10 mouse cellular contexts compared by ENCODE assay signal in genomic region chr11:88400235-88400634, GRCm38 (mm10).
DNase-seq lines count a peak whose midpoint lies in the region; ATAC-seq and TF ChIP-seq lines count a peak whose summit lies in the region.
"Had no signal": no experiment of that assay in that cellular context is flagged by ENCODE, and none has a peak within 500 bp of the region (broad histone marks: within the 10 kb centered on the region; RNA-seq: fewer than 3 reads in every experiment).

No protein-coding gene starts in this region.

- H3K27me3 ChIP-seq in kidney, embryonic 14.5 days (ENCODE audit: control insufficient read depth, insufficient read depth, low read length), result no peaks in the 10 kb centered on the region
- no peaks in the 10 kb centered on the region for H3K27me3 ChIP-seq in lung, postnatal 0 days (replicated peaks; ENCODE audit: insufficient read depth, low read length)
- H3K27me3 ChIP-seq: embryonic facial prominence, embryonic 12.5 days; limb, embryonic 13.5 days had no signal

- no peak overlapping the region for H3K4me3 ChIP-seq in kidney, embryonic 14.5 days (ENCODE audit: low read length)
- H3K4me3 ChIP-seq in lung, postnatal 0 days (ENCODE audit: low read depth, low read length), result no peak overlapping the region
- H3K4me3 ChIP-seq: embryonic facial prominence, embryonic 12.5 days; limb, embryonic 13.5 days had no signal

- peaks cover 27% of the 10 kb centered on the region for H3K4me1 ChIP-seq in kidney, embryonic 14.5 days (ENCODE audit: control insufficient read depth, insufficient read depth, low read length)
- H3K4me1 ChIP-seq in lung, postnatal 0 days (ENCODE audit: insufficient read depth, low read depth, low read length), result peaks cover 5% of the 10 kb centered on the region; the same call in 1 of the 2 replicates

- H3K9me3 ChIP-seq in kidney, embryonic 14.5 days (ENCODE audit: control insufficient read depth, low read length), result no peaks in the 10 kb centered on the region
- no peaks in the 10 kb centered on the region for H3K9me3 ChIP-seq in lung, postnatal 0 days (ENCODE audit: low read length)
- H3K9me3 ChIP-seq: embryonic facial prominence, embryonic 12.5 days; limb, embryonic 13.5 days had no signal

- no peak overlapping the region for H3K4me2 ChIP-seq in kidney, embryonic 14.5 days (replicated peaks; ENCODE audit: low read depth, low read length)
- no peak overlapping the region for H3K4me2 ChIP-seq in lung, postnatal 0 days (replicated peaks; ENCODE audit: low read depth, low read length)
- H3K4me2 ChIP-seq: embryonic facial prominence, embryonic 12.5 days; limb, embryonic 13.5 days had no signal

- 91% methylated on average over 6 of the region's 6 CpGs for WGBS in kidney, embryonic 14.5 days
- WGBS in lung, postnatal 0 days, result 62% methylated on average over 6 of the region's 6 CpGs

- no peak overlapping the region for H3K9ac ChIP-seq in kidney, embryonic 14.5 days (ENCODE audit: low read depth, low read length)
- H3K9ac ChIP-seq in lung, postnatal 0 days (replicated peaks; ENCODE audit: low read depth), result no peak overlapping the region
- H3K9ac ChIP-seq: embryonic facial prominence, embryonic 12.5 days; limb, embryonic 13.5 days had no signal

- TF ChIP-seq CTCF in lung, postnatal 0 days (IDR thresholded peaks at IDR 0.05), result no peak

- intact Hi-C loops in left cerebral cortex, postnatal 10 days (cut with DNase I), result no loop called here

- DNase-seq in kidney, postnatal 25 days, result peak; percentile 49 to 61
- peak; percentile 64 for DNase-seq in adrenal gland, adult 2 months
- peak; percentile 72 to 81 for DNase-seq in cerebellum, postnatal 25 days
- DNase-seq in lung, postnatal 0 days (ENCODE audit: low spot score), result peak; percentile 65
- DNase-seq in B cell, adult 2 months, result no peak
- DNase-seq in thymus, postnatal 0 days (ENCODE audit: low spot score), result no peak
- DNase-seq in left cerebral cortex, postnatal 10 days (ENCODE audit: extremely low spot score in 1 of 2, low spot score in 2 of 2), result no peak

- H3K27ac ChIP-seq in kidney, embryonic 14.5 days (ENCODE audit: low read depth, low read length), result no peak overlapping the region
- no peak overlapping the region for H3K27ac ChIP-seq in lung, postnatal 0 days (ENCODE audit: low read length)
- H3K27ac ChIP-seq: limb, embryonic 13.5 days had no signal

- no peak for TF ChIP-seq EP300 in lung, postnatal 0 days (IDR thresholded peaks at IDR 0.05)

- H3K36me3 ChIP-seq in kidney, embryonic 14.5 days (ENCODE audit: control insufficient read depth, insufficient read depth, low read length), result peaks cover 3% of the 10 kb centered on the region; the same call in 1 of the 2 replicates
- no peaks in the 10 kb centered on the region for H3K36me3 ChIP-seq in lung, postnatal 0 days (ENCODE audit: insufficient read depth, low read length)
- H3K36me3 ChIP-seq: embryonic facial prominence, embryonic 12.5 days had no signal

- ATAC-seq in kidney, embryonic 14.5 days (ENCODE audit: low FRiP score, low TSS enrichment), result no peak
- peak; percentile 30; the same call in 1 of the 2 replicates for ATAC-seq in lung, postnatal 0 days

Comparison
In these comparisons a context has a peak if more than half of its experiments do, and no peak if none do; other contexts are left out.
1. DNase-seq: peak in kidney, postnatal 25 days (2 of 2), adrenal gland, adult 2 months (single experiment), cerebellum, postnatal 25 days (2 of 2) and lung, postnatal 0 days (single experiment); none in B cell, adult 2 months (0 of 2), thymus, postnatal 0 days (single experiment) and left cerebral cortex, postnatal 10 days (0 of 2).